Mouse (Mus musculus): ENCODE results near the gene Olfr1423. TPM values are rescaled to one million over a fixed set of nuclear protein-coding genes. Genes with fewer than 3 reads are reported as not detected.
"Not testable (repeated sequence)": the region's sequence is repeated elsewhere in the genome, so short reads cannot be mapped to it uniquely, and the experiment has no call there.

The Olfr1423 gene
- 0.02 TPM in 1 of 2 replicates, not detected in the other for polyA plus RNA-seq (2016; fragmentation: Nextera tagmentation; extraction: Ambion mirVana)

DNA sequence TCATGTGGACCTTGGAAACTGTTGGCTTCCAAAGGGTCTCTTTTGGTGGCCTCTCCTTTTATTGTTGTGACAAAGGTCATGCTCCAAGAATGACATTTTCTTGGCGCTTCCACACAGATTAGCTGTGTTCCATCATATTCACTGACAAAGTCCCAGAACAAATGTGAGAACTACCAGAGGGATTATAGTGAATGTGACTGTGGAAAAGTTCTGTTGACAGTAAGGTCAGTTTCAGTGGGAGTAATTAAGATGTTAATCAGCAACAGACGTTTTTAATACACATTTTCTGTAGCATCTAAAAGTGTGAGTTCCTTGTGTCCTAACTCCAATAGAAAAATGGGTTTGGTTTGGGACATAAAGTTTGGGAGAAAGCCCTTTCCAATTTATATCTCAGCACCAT is at the start of gene Olfr1423:
Gene Olfr1423, minus strand, starts transcription at position 101 of the 400 bp plus-strand sequence.
- H3K9me3 ChIP-seq (replicated peaks): no peaks in the 10 kb centered on the region
- no peak within 1 kb of the TSS for H3K4me3 ChIP-seq
- no peak within 1 kb of the TSS for H3K27ac ChIP-seq (replicated peaks)
- H3K27me3 ChIP-seq (ENCODE audit: low read depth, poor library complexity, severe bottlenecking): no peaks in the 10 kb centered on the region
- WGBS: 71% methylated on average over 2 of the region's 2 CpGs
- DNase-seq (ENCODE audit: low spot score): no peak
- no peaks in the 10 kb centered on the region for H3K36me3 ChIP-seq
- no peaks in the 10 kb centered on the region for H3K4me1 ChIP-seq

DNA sequence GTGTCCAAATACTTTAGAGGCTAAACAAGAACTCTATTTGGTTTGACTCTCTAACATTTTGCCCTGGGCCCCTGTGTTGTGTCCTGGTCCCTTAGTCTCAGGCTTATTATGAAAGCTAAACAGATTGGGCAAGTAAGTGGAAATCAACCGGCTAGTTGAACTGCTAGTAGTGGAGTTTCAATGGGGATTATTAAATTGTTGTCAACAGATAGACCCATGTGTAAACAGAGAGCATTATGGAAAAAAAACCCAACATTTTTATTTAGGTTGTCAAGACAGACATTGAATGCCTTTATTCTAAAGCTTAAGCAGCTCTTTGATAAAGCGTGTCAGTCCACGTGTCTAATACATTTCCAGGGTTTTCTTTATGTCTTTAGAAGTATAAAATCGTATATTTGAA is 36.5 kb upstream of the Olfr1423 start, which contains the start of gene Olfr1425:
Gene Olfr1425, minus strand, starts transcription at position 101 of the 400 bp plus-strand sequence.
- not testable (repeated sequence) for H3K4me1 ChIP-seq; H3K27ac ChIP-seq (replicated peaks); DNase-seq (ENCODE audit: low spot score); H3K27me3 ChIP-seq (ENCODE audit: low read depth, poor library complexity, severe bottlenecking); H3K9me3 ChIP-seq (replicated peaks); H3K36me3 ChIP-seq; H3K4me3 ChIP-seq
- WGBS: 87% methylated on average over 4 of the region's 4 CpGs

- H3K9me3 ChIP-seq (replicated peaks); H3K27me3 ChIP-seq (ENCODE audit: low read depth, poor library complexity, severe bottlenecking); H3K4me1 ChIP-seq; H3K4me3 ChIP-seq; H3K36me3 ChIP-seq; H3K27ac ChIP-seq (replicated peaks); DNase-seq (ENCODE audit: low spot score): not testable (repeated sequence)
- WGBS: 74% methylated on average over 1 of the region's 1 CpGs
Measured at GRCm38 (mm10) chr19:12069546-12069945, 28.4 kb upstream of the Olfr1423 start.

DNA sequence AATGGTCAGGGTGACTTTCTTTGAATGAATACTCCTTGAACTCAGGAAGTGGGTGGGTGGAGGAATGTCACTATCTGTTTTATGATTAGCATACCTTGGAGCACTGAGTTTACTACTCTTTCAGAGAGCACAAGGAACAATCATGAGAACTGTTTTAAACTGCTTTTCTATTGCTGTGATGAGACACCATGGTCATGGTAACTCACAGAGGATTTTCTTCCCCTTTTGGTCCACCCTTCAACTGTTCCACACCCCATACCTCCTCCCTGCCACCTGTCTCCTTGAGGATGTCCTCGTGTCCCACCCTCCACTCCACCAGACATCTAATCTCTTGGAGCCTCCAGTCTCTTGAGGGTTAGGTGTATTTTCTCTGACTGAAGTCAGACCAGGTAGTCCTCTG is 26.7 kb upstream of the Olfr1423 start:
- not testable (repeated sequence) for H3K9me3 ChIP-seq (replicated peaks); DNase-seq (ENCODE audit: low spot score); H3K27ac ChIP-seq (replicated peaks); H3K4me1 ChIP-seq; H3K36me3 ChIP-seq; H3K4me3 ChIP-seq; H3K27me3 ChIP-seq (ENCODE audit: low read depth, poor library complexity, severe bottlenecking)
- 73% methylated on average over 1 of the region's 1 CpGs for WGBS

GRCm38 (mm10) chr19:12062582-12062981 is 21.5 kb upstream of the Olfr1423 start, which contains the start of gene Olfr1424:
TSS of gene Olfr1424 (minus strand) at chr19:12062682.
- H3K4me1 ChIP-seq; H3K27ac ChIP-seq (replicated peaks); DNase-seq (ENCODE audit: low spot score); H3K27me3 ChIP-seq (ENCODE audit: low read depth, poor library complexity, severe bottlenecking); H3K36me3 ChIP-seq; H3K9me3 ChIP-seq (replicated peaks); H3K4me3 ChIP-seq: not testable (repeated sequence)
- 93% methylated on average over 1 of the region's 1 CpGs for WGBS

DNA sequence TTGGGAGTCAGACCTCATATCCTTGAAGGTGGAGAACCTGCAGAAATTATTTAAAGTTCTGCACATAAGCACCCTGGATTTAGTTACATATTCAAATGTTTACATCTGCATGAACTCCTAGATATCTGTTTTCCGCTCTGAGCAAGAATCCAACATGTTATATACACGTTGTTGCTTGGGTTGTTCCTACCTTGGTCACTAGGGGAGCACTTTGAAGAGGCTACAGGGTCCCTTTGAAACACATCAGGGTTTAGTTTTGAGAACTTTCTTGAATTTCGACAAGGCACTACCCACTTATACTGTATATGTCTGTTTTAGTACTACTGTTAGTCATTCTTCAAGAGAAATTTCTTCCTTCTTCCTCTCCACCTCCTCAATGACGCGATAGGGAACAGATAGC is 2.0 kb upstream of the Olfr1423 start:
- no peaks in the 10 kb centered on the region for H3K36me3 ChIP-seq
- H3K9me3 ChIP-seq (replicated peaks): no peaks in the 10 kb centered on the region
- no peaks in the 10 kb centered on the region for H3K4me1 ChIP-seq
- no peak overlapping the region for H3K4me3 ChIP-seq
- no peaks in the 10 kb centered on the region for H3K27me3 ChIP-seq (ENCODE audit: low read depth, poor library complexity, severe bottlenecking)
- 89% methylated on average over 5 of the region's 5 CpGs for WGBS
- DNase-seq (ENCODE audit: low spot score): no peak
- no peak overlapping the region for H3K27ac ChIP-seq (replicated peaks)

DNA sequence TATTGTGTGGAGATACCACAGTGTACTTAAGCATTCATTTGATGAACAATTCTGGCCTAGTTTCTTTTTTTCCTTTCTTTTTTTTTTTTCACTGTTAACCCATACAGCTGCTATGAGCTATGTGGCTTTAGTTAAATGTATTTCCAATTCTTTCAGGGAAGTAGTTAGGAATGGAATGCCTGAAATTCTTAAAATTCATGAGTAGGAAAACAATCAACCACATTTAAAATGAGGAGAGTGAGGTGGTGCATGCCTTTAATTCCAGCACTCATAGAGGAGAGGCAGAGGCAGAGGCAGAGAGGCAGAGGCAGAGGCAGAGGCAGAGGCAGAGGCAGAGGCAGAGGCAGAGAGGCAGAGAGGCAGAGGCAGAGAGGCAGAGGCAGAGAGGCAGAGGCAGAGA is 3.4 kb downstream of the Olfr1423 start:
- H3K36me3 ChIP-seq: no peaks in the 10 kb centered on the region
- DNase-seq (ENCODE audit: low spot score): no peak
- H3K4me3 ChIP-seq: no peak overlapping the region
- H3K27ac ChIP-seq (replicated peaks): no peak overlapping the region
- no peaks in the 10 kb centered on the region for H3K9me3 ChIP-seq (replicated peaks)
- no peaks in the 10 kb centered on the region for H3K4me1 ChIP-seq
- no peaks in the 10 kb centered on the region for H3K27me3 ChIP-seq (ENCODE audit: low read depth, poor library complexity, severe bottlenecking)

DNA sequence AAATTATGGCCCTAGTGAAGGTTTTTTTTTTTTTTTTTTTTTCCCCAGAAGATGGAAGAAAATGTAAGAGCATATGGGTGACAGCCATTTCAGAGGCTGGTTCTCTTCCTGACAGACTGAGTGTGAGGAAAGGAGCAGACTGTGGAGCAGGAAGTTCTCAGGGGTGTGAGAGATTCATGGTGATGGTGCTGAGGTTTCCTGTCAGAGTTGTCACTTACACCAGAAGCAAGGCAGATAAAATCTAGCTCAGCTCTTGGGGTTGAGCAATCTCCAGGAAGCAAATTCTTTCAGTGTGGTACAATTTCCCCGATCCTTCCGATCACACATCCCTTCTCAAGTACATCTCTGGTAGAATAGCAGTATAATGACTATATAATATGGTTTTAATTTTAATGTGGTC is 14.5 kb downstream of the Olfr1423 start:
- H3K27me3 ChIP-seq (ENCODE audit: low read depth, poor library complexity, severe bottlenecking): no peaks in the 10 kb centered on the region
- no peaks in the 10 kb centered on the region for H3K4me1 ChIP-seq
- no peak overlapping the region for H3K4me3 ChIP-seq
- no peaks in the 10 kb centered on the region for H3K9me3 ChIP-seq (replicated peaks)
- DNase-seq (ENCODE audit: low spot score): no peak
- H3K27ac ChIP-seq (replicated peaks): no peak overlapping the region
- H3K36me3 ChIP-seq: no peaks in the 10 kb centered on the region
- WGBS: 96% methylated on average over 2 of the region's 2 CpGs

DNA sequence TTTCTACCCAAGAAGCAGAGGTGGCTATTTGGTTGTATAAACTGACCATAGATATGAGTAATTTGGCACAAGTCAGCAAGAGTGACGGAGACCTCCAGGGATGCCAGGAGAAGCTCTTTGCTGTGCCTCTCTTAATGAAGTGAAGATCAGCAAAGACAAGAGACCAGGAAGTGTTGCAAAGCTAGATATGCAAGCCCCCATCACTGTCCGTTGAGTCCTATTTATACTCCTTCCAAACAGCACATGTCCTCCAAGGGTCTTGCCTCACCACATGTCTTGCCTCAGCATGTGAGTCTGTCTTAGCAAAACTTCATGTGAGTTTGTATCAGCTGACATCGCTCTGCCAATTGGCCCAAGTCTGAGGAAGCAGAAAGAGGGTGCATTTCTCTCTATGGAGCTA is 15.8 kb downstream of the Olfr1423 start:
- no peaks in the 10 kb centered on the region for H3K9me3 ChIP-seq (replicated peaks)
- no peak overlapping the region for H3K27ac ChIP-seq (replicated peaks)
- H3K4me3 ChIP-seq: no peak overlapping the region
- no peaks in the 10 kb centered on the region for H3K36me3 ChIP-seq
- no peaks in the 10 kb centered on the region for H3K4me1 ChIP-seq
- WGBS: 87% methylated on average over 3 of the region's 3 CpGs
- no peak for DNase-seq (ENCODE audit: low spot score)
- H3K27me3 ChIP-seq (ENCODE audit: low read depth, poor library complexity, severe bottlenecking): no peaks in the 10 kb centered on the region

DNA sequence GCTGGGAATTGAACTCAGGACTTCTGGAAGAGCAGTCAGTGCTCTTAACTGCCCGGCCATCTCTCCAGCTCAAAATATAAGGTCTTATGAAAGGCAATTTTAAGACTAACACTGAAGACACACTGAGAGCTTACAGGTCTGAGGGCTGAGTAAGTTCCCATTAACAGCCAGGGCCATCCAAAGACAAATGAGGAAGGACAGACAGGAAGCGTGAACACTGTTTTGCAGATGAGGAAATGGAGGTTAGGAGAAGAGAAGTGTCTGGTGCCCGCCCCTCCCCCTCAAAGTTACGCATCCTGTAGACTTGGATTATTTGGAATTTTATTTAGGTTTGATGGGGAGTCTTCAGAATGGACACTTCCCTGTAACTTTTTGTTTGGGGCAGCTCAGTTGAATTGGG is 17.0 kb downstream of the Olfr1423 start:
- WGBS: 85% methylated on average over 4 of the region's 4 CpGs
- Histone ChIP-seq H3K4me3 (no peak overlapping the region), H3K36me3 (no peaks in the 10 kb centered on the region), H3K4me1 (peaks cover 2% of the 10 kb centered on the region), H3K27ac (replicated peaks) (no peak overlapping the region), H3K27me3 (ENCODE audit: low read depth, poor library complexity, severe bottlenecking) (no peaks in the 10 kb centered on the region), H3K9me3 (replicated peaks) (no peaks in the 10 kb centered on the region)
- DNase-seq (ENCODE audit: low spot score): no peak

GRCm38 (mm10) chr19:12016192-12016591 is 24.9 kb downstream of the Olfr1423 start:
- no peak for DNase-seq (ENCODE audit: low spot score)
- Histone ChIP-seq H3K9me3 (replicated peaks) (no peaks in the 10 kb centered on the region), H3K27ac (replicated peaks) (no peak overlapping the region), H3K4me3 (no peak overlapping the region), H3K27me3 (ENCODE audit: low read depth, poor library complexity, severe bottlenecking) (no peaks in the 10 kb centered on the region), H3K4me1 (peaks cover 9% of the 10 kb centered on the region), H3K36me3 (no peaks in the 10 kb centered on the region)
- 67% methylated on average over 4 of the region's 4 CpGs for WGBS

DNA sequence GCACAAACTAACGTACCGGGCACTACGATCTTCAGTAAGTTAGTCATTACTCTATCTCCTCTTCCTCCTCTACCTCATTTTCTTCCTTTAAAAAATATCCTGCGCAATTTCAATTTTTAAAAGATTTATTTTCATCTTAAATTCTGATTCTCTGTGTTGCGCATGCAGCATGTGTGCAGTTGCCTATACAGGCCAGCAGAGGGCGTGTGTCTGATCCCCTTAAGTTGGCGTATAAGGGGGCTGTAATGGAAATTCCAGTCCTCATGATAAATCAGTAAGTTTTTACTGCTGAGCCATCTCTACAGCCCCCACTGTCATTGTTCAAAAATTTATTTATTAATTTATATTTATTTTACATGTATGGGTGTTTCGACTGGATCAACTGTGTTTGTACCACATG is 25.4 kb downstream of the Olfr1423 start:
- no peak for DNase-seq (ENCODE audit: low spot score)
- Histone ChIP-seq H3K9me3 (replicated peaks) (no peaks in the 10 kb centered on the region), H3K27me3 (ENCODE audit: low read depth, poor library complexity, severe bottlenecking) (no peaks in the 10 kb centered on the region), H3K36me3 (no peaks in the 10 kb centered on the region), H3K4me1 (peaks cover 9% of the 10 kb centered on the region), H3K27ac (replicated peaks) (no peak overlapping the region), H3K4me3 (no peak overlapping the region)
- 72% methylated on average over 8 of the region's 8 CpGs for WGBS

DNA sequence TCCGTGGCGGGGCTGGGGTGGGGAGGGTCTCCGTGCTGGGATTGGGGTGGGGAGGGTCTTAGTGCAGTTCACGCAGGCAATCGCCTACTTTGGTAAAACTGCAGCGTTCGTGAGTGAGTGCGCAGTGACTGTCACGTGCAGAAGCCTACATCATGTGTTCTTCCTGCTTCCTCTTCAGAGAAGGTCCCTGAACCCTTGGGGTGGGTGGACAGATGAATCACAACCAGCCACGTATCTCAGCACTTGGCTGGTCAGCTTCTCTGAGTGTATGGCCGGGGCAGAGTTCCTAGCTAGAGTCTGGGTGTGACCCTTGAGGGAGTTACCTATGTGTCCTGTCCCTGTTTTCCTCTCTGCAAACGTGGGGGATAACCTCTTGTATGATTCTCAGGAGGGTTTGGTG is 27.9 kb downstream of the Olfr1423 start:
- no peaks in the 10 kb centered on the region for H3K27me3 ChIP-seq (ENCODE audit: low read depth, poor library complexity, severe bottlenecking)
- peak; percentile 45 for DNase-seq (ENCODE audit: low spot score)
- H3K4me3 ChIP-seq: peak overlapping the region; percentile 66
- H3K36me3 ChIP-seq: no peaks in the 10 kb centered on the region
- no peaks in the 10 kb centered on the region for H3K9me3 ChIP-seq (replicated peaks)
- WGBS: 1% methylated on average over 12 of the region's 12 CpGs
- peak overlapping the region; percentile 77 for H3K27ac ChIP-seq (replicated peaks)
- peaks cover 9% of the 10 kb centered on the region; the same call in 1 of the 2 replicates for H3K4me1 ChIP-seq

GRCm38 (mm10) chr19:12012615-12013014 is 28.5 kb downstream of the Olfr1423 start:
- Histone ChIP-seq H3K27ac (replicated peaks) (peak overlapping the region; percentile 77), H3K36me3 (no peaks in the 10 kb centered on the region), H3K27me3 (ENCODE audit: low read depth, poor library complexity, severe bottlenecking) (no peaks in the 10 kb centered on the region), H3K4me1 (peaks cover 14% of the 10 kb centered on the region), H3K9me3 (replicated peaks) (no peaks in the 10 kb centered on the region), H3K4me3 (peak overlapping the region; percentile 66)
- WGBS: 1% methylated on average over 10 of the region's 10 CpGs
- DNase-seq (ENCODE audit: low spot score): no peak

Measured in midbrain, embryonic 10.5 days (tissue).